8 mouse cellular contexts compared by ENCODE assay signal in genomic region chr7:110946731-110947130, GRCm38 (mm10). TPM values are rescaled to one million over a fixed set of nuclear protein-coding genes. Genes with fewer than 3 reads are reported as not detected.
DNase-seq lines count a peak whose midpoint lies in the region; ATAC-seq and TF ChIP-seq lines count a peak whose summit lies in the region.

No protein-coding gene starts in this region.

- peak; percentile 30; the same call in 1 of the 2 replicates for TF ChIP-seq CTCF in hindbrain, postnatal 0 days (IDR thresholded peaks at IDR 0.05; ENCODE audit: low read depth)

- H3K9ac ChIP-seq in hindbrain, postnatal 0 days (replicated peaks; ENCODE audit: low read length), result no peak overlapping the region
- H3K9ac ChIP-seq in hindbrain, embryonic 16.5 days (ENCODE audit: low read depth, low read length), result no peak overlapping the region
- no peak overlapping the region for H3K9ac ChIP-seq in forebrain, embryonic 13.5 days

- no peak overlapping the region for H3K4me3 ChIP-seq in hindbrain, postnatal 0 days (ENCODE audit: low read length)
- no peak overlapping the region for H3K4me3 ChIP-seq in hindbrain, embryonic 16.5 days (ENCODE audit: low read length)
- no peak overlapping the region for H3K4me3 ChIP-seq in forebrain, embryonic 13.5 days

- ATAC-seq in hindbrain, postnatal 0 days, result no peak
- no peak for ATAC-seq in hindbrain, embryonic 16.5 days
- ATAC-seq in forebrain, embryonic 13.5 days, result no peak

- H3K27me3 ChIP-seq in hindbrain, postnatal 0 days (ENCODE audit: insufficient read depth, low read length), result no peaks in the 10 kb centered on the region
- no peaks in the 10 kb centered on the region for H3K27me3 ChIP-seq in hindbrain, embryonic 16.5 days (replicated peaks; ENCODE audit: control insufficient read depth, insufficient read depth, low read length)
- H3K27me3 ChIP-seq in forebrain, embryonic 13.5 days, result no peaks in the 10 kb centered on the region

- H3K4me1 ChIP-seq in hindbrain, postnatal 0 days (ENCODE audit: insufficient read depth, low read length), result no peaks in the 10 kb centered on the region
- H3K4me1 ChIP-seq in hindbrain, embryonic 16.5 days (ENCODE audit: control insufficient read depth, insufficient read depth, low read depth, low read length), result no peaks in the 10 kb centered on the region
- H3K4me1 ChIP-seq in forebrain, embryonic 13.5 days, result no peaks in the 10 kb centered on the region; the same call in 1 of the 2 replicates

- no peak overlapping the region for H3K4me2 ChIP-seq in hindbrain, postnatal 0 days (ENCODE audit: low read depth, low read length)
- H3K4me2 ChIP-seq in hindbrain, embryonic 16.5 days (ENCODE audit: low read length), result no peak overlapping the region
- no peak overlapping the region for H3K4me2 ChIP-seq in forebrain, embryonic 13.5 days

- no peak overlapping the region for H3K27ac ChIP-seq in hindbrain, postnatal 0 days
- no peak overlapping the region for H3K27ac ChIP-seq in hindbrain, embryonic 16.5 days (ENCODE audit: low read depth, low read length)
- no peak overlapping the region for H3K27ac ChIP-seq in forebrain, embryonic 13.5 days

- WGBS in hindbrain, postnatal 0 days, result 76% methylated on average over 6 of the region's 6 CpGs
- WGBS in hindbrain, embryonic 16.5 days, result 79% methylated on average over 6 of the region's 6 CpGs
- 74% methylated on average over 6 of the region's 6 CpGs for WGBS in forebrain, embryonic 13.5 days

- no peaks in the 10 kb centered on the region for H3K36me3 ChIP-seq in hindbrain, postnatal 0 days (ENCODE audit: insufficient read depth, low read length)
- H3K36me3 ChIP-seq in hindbrain, embryonic 16.5 days (ENCODE audit: control insufficient read depth, insufficient read depth, low read length), result no peaks in the 10 kb centered on the region
- H3K36me3 ChIP-seq in forebrain, embryonic 13.5 days (ENCODE audit: poor library complexity, severe bottlenecking), result no peaks in the 10 kb centered on the region

- no peaks in the 10 kb centered on the region for H3K9me3 ChIP-seq in hindbrain, postnatal 0 days (ENCODE audit: low read length)
- H3K9me3 ChIP-seq in hindbrain, embryonic 16.5 days (ENCODE audit: control insufficient read depth, low read length), result no peaks in the 10 kb centered on the region
- H3K9me3 ChIP-seq in forebrain, embryonic 13.5 days (replicated peaks), result no peaks in the 10 kb centered on the region

- DNase-seq in hindbrain, postnatal 0 days (ENCODE audit: low spot score), result peak; percentile 31
- peak; percentile 63 for DNase-seq in CD4-positive helper T cell, adult 2 months (ENCODE audit: low read depth, low spot score)
- peak; percentile 42 for DNase-seq in adipocyte (ENCODE audit: low spot score)
- DNase-seq in lung, postnatal 36 days, result peak; percentile 66
- no peak for DNase-seq in adrenal gland, postnatal 36 days
- DNase-seq in heart, adult 8-10 months (ENCODE audit: low spot score), result no peak

RNA-seq across cellular contexts. Expression of gene Mrvi1, which starts 35.5 kb away (rescaled TPM):
- total RNA-seq in hindbrain, postnatal 0 days (2014; rRNA removed), result 1.8 and 3.3 TPM in 2 replicates
- 0.78 and 0.95 TPM in 2 replicates for polyA plus RNA-seq in hindbrain, postnatal 0 days (2015; fragmentation: Nextera tagmentation; extraction: Ambion mirVana)
- polyA plus RNA-seq in hindbrain, embryonic 16.5 days (2015; fragmentation: Nextera tagmentation; extraction: Ambion mirVana), result 1.0 and 1.3 TPM in 2 replicates
- 10 to 100 TPM; 10.8 to 16.3 TPM for total RNA-seq in adrenal gland, postnatal 36 days (2021)
- 0.49 and 0.58 TPM in 2 replicates for polyA plus RNA-seq in forebrain, embryonic 13.5 days (2015; fragmentation: Nextera tagmentation; extraction: Ambion mirVana)
- total RNA-seq in heart, adult 8-10 months (2022), result 10 to 100 TPM; 12.7 to 15.6 (median 14.4) TPM

Comparison
In these comparisons a context has a peak if more than half of its experiments do, and no peak if none do; other contexts are left out.
1. DNase-seq: peak in hindbrain, postnatal 0 days (single experiment), CD4-positive helper T cell, adult 2 months (single experiment), adipocyte (single experiment) and lung, postnatal 36 days (single experiment); none in adrenal gland, postnatal 36 days (0 of 2) and heart, adult 8-10 months (single experiment).